Mouse (Mus musculus): Measurements from ENCODE around the gene Pdgfc.

The Pdgfc gene

GRCm38 (mm10) chr3:81150228-81150627 is 114.0 kb downstream of the Pdgfc start:
- no peak for DNase-seq (ENCODE audit: low spot score)

- DNase-seq (ENCODE audit: low spot score) = no peak
These were observed 118.2 kb downstream of the Pdgfc start for GRCm38 (mm10) chr3:81154420-81154819.

DNA sequence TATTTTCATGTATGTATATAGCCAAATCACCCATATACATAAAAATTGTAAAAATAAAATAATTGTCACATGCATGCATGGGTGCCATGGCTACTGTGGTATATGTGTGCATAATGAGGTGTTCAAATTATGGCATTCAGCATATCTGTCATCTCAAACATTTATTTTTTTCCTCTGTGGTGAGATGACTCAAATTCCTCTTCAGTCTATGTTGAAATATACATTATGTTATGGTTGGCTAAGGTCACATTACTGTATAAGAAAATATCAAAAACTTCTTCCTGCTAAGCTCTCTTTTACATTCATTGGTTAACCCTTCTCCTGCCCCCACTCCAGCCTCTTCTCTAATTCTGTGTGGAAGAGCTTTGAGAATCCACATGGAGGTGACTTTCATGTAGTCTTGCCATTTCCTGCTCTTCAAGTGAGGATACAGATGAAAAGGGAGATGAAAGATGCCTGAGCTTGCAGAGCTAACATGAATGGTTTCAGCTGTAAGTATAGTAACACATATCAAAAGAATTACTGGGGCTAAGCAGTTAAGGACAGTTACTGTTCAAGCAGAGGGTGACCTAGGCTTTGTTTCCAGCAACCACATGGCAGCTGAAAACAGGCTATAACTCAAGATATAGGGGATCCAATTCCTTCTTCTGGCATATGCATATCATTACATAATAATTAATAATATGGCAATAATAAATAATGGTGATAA is 124.4 kb downstream of the Pdgfc start:
- no peak for DNase-seq (ENCODE audit: low spot score)

DNA sequence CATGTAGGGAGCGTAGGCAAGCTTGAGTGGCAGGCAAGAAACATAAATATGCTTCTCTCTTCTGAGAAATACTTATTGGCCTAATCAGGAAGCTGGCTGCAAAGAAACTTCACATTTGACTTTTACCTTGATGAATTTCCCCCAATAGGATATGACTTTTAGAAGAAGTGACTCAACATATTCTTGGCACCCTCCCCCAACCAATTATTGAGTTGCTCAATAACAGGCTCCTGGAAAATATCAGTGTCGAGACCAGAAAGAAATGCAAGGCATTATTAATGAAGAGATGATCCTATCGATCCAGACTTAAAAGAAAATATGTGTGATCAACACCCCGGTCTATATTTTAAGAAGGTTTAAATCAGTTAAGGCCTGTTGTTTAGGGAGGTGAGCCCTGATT is 125.9 kb downstream of the Pdgfc start:
- peak; percentile 16 for DNase-seq (ENCODE audit: low spot score)

DNA sequence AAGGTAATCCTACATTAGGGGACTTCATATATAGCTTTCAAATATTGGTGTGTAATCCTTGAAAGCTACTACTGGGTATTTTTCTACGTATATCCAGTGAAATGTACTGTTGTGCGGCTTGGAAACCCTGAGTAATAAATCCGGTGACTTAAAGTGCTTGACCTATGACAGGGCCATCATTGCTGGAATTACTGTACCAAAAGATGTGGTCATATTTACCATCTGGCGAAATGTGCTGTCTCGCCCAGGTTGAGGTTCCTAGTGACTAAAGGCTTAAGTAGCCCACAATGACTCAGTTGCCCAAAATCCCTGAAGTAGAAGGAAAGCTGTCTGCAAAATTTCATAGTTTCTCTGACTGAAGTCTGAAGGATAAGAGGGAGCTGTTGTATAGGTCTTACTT is 127.9 kb downstream of the Pdgfc start:
- no peak for DNase-seq (ENCODE audit: low spot score)

- DNase-seq (ENCODE audit: low spot score) = no peak
These were observed 134.0 kb downstream of the Pdgfc start for GRCm38 (mm10) chr3:81170073-81170809.

DNA sequence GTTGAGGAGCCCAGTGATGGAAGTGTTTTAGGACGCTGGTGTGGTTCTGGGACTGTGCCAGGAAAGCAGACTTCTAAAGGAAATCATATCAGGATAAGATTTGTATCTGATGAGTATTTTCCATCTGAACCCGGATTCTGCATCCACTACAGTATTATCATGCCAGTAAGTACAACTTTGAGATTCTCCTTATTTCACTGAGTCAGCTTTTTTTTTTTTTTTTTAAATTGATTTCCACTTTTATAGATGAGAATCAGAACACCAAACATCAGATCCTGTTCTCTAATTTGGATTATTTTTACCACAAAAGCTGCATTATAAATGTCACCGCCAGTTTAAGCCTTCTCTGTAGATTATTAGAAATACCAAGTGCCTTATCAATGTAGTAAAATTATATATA is 138.6 kb downstream of the Pdgfc start:
- DNase-seq (ENCODE audit: low spot score) = no peak

- DNase-seq (ENCODE audit: low spot score) = no peak
These were observed 145.2 kb downstream of the Pdgfc start for GRCm38 (mm10) chr3:81181319-81182013.

GRCm38 (mm10) chr3:81196937-81197336 is 160.7 kb downstream of the Pdgfc start:
- no peak for DNase-seq (ENCODE audit: low spot score)

DNA sequence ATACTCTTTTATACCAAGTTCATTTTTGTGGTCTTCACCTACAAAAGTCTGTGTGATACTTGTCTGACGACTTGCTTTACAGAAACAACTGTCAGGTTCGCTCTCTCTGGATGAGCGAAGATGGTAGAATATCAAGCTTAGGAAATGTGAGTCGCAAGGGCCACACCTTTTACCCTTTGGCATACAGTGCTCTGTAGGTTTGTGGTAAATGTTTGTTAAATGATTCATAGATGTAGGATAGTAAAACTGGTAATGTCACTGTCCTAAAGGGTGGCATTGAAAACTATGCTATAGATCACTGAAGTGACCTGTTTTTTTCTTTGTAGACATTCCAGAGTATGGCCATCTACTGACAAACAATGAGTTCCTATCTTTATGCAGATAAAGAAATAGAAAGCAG is 161.4 kb downstream of the Pdgfc start:
- DNase-seq (ENCODE audit: low spot score) = no peak

GRCm38 (mm10) chr3:81200647-81201046 is 164.4 kb downstream of the Pdgfc start:
- no peak for DNase-seq (ENCODE audit: low spot score)

GRCm38 (mm10) chr3:81205201-81205600 is 169.0 kb downstream of the Pdgfc start:
- DNase-seq (ENCODE audit: low spot score) = no peak

GRCm38 (mm10) chr3:81208246-81208645 is 172.0 kb downstream of the Pdgfc start:
- no peak for DNase-seq (ENCODE audit: low spot score)

DNA sequence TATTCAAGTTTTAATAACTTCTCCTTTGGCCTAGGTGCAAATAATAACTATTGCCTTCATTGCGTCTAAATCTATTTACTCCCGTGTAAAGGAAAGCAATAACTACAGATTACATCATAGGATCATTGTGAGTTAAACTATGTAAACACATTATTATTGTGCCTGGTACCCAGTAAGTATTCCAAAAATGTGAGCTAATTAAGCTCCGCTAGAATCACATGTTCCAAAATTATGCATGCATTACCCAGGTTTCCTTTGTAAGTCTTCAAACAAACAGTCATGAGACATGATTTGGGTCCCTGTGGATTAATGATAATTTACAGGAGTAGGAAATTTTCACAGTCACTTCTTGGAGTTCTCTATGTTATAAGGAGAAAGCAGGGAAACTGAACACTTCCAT is 174.9 kb downstream of the Pdgfc start:
- no peak for DNase-seq (ENCODE audit: low spot score)

DNA sequence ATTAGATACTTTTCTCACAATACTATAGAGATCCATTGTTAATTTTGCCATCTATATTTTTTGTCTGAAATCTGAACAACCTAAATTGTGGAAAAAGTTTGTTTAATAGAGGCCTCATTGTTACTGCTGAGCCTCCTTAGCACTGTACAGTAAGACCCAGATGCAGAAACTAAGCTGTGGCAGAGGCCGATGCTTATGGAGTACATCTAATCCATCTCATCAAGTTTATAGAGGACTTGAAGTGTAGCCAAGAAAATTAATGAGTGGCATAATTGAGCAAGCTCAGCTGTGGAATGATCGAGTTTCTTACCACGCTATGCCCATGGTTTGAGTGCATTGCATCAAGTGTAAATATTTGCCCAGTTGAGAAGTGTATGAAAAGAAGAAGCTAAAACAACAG is 175.4 kb downstream of the Pdgfc start:
- DNase-seq (ENCODE audit: low spot score) = no peak

DNA sequence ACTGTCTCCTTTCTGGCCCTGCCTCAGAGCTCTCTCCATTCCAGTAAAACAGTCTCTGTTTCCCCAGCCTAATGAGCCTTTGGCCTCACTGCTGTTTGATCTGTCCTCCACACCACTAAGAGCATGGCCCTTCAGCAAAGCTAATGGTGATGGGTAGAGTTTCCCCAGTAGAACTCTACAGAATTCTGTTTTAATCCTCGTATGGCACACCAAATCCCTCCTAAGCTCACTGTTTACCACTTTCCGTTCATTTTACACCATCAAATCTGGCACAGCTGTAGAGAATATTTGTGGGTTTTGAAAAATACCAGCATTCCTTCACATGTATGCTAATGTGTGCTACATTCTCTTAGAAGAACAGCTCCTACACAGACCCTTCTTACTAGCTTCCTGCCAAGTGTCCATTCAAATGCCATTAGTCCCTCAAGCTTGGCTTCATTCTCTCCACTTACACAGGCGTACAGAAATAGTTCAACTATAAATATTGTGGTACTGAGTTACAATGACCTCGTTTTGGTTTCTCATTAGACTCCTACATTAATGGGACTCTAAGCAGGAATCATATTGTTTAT is 179.4 kb downstream of the Pdgfc start:
- DNase-seq (ENCODE audit: low spot score) = no peak

- DNase-seq (ENCODE audit: low spot score) = no peak
These were observed 185.5 kb downstream of the Pdgfc start for GRCm38 (mm10) chr3:81221682-81222081.

- no peak for DNase-seq (ENCODE audit: low spot score)
These were observed 192.1 kb downstream of the Pdgfc start for GRCm38 (mm10) chr3:81228344-81228743.

DNA sequence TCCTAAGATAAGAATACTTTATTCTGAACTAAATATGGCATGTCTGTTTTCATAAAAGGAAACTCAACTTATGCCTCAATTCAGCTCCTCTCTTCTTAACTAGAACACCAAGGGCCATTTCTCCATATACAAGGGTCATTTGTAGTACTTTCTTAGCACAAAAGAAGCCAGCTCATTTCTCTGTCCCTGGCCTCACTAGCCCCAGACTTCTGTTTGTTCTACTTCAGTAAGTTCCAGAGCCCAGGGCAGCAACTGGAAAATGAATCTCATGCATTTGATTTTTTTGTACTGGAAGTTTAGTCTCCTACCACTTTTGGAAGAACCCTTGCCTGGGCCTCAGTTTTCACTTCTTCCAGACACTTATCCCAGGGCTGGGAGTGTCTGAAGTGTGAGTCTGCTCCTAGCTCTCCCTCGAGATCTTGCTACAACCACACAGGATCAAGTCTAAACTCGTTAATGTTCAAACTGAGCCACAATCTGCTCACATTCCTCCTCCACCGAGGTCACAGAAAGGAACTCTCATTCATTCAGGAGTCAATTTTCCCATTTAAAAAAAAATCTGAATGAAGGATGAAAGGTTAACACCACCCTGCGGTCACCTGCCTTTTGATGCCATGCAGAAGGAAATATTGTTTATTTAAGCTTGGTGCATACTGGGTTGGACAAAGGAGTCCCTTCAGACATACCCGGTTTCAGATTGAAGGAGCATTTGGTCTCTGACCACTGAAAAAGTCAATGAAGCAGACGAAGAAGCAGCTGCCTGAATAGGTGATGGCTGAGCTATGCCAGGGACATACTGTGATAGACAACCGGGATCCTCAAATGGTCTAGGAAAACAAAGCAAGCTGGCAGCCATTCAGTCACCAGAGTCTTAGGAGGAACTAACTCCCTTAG is 206.7 kb downstream of the Pdgfc start:
- no peak for DNase-seq (ENCODE audit: low spot score)

GRCm38 (mm10) chr3:81243591-81243990 is 207.4 kb downstream of the Pdgfc start:
- DNase-seq (ENCODE audit: low spot score) = no peak

DNA sequence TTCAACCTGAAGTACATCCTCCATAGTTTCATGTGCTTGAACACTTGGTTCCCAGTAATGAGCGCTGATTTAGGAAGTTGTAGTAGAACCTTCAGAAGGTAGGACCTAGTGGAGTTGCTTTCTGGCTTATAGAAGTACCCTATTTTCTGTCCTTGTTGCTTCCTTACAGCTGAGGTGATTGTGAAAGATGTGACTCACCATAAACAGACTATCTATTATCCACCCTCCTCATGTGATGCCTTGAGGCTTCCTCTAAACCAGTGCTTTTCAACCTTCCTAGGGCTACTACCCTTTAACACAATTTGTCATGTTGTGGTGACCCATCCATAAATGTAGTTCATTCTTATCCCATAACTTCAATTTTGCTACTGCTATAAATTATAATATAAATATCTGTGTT is 226.6 kb downstream of the Pdgfc start:
- DNase-seq (ENCODE audit: low spot score) = no peak
